ENCODE assay signal across 22 mouse cellular contexts in genomic region chr8:122114890-122115289, GRCm38 (mm10).
DNase-seq lines count a peak whose midpoint lies in the region; ATAC-seq and TF ChIP-seq lines count a peak whose summit lies in the region.
"Had no signal": no experiment of that assay in that cellular context is flagged by ENCODE, and none has a peak within 500 bp of the region (broad histone marks: within the 10 kb centered on the region; RNA-seq: fewer than 3 reads in every experiment).

No protein-coding gene starts in this region.

- ATAC-seq in hindbrain, embryonic 13.5 days (ENCODE audit: low FRiP score), result no peak
- ATAC-seq: forebrain, embryonic 13.5 days; forebrain, embryonic 16.5 days; Patski had no signal

- 83% methylated on average over 2 of the region's 2 CpGs for WGBS in hindbrain, embryonic 10.5 days
- WGBS in hindbrain, embryonic 13.5 days, result 85% methylated on average over 2 of the region's 2 CpGs

- intact Hi-C loops in left cerebral cortex, postnatal 4 days (cut with DNase I), result no loop called here

- H3K36me3 ChIP-seq in hindbrain, embryonic 10.5 days, result no peaks in the 10 kb centered on the region
- no peaks in the 10 kb centered on the region for H3K36me3 ChIP-seq in hindbrain, embryonic 13.5 days
- H3K36me3 ChIP-seq in myocyte (ENCODE audit: control insufficient read depth, insufficient read depth), result no peaks in the 10 kb centered on the region
- H3K36me3 ChIP-seq: forebrain, embryonic 10.5 days; G1E; hindbrain, embryonic 15.5 days had no signal

- TF ChIP-seq POLR2A in myocyte (IDR thresholded peaks at IDR 0.05; ENCODE audit: insufficient read length, low read depth), result no peak

- DNase-seq in hindbrain, embryonic 10.5 days (ENCODE audit: low spot score), result no peak
- DNase-seq in thymus, postnatal 0 days (ENCODE audit: low spot score), result peak; percentile 8
- no peak for DNase-seq in thymus, postnatal 10 days (ENCODE audit: low spot score in 2 of 2)
- no peak for DNase-seq in left cerebral cortex, postnatal 4 days
- DNase-seq: adrenal gland, adult 2 months; adrenal gland, postnatal 14 days; B cell, adult 2 months; cerebellum, adult 11 months; cerebellum, adult 2 months; cerebellum, adult 9-11 months; cerebellum, postnatal 36 days; gastrocnemius, postnatal 10 days; gastrocnemius, postnatal 36 days had no signal

- no peak overlapping the region for H3K4me3 ChIP-seq in hindbrain, embryonic 10.5 days
- no peak overlapping the region for H3K4me3 ChIP-seq in hindbrain, embryonic 13.5 days
- H3K4me3 ChIP-seq in myocyte, result no peak overlapping the region
- H3K4me3 ChIP-seq: forebrain, embryonic 10.5 days; forebrain, embryonic 13.5 days; hindbrain, embryonic 15.5 days had no signal

- H3K27ac ChIP-seq in hindbrain, embryonic 10.5 days, result peak overlapping the region; percentile 36; the same call in 1 of the 2 replicates
- H3K27ac ChIP-seq in hindbrain, embryonic 13.5 days, result no peak overlapping the region
- H3K27ac ChIP-seq: forebrain, embryonic 10.5 days; forebrain, embryonic 13.5 days; hindbrain, embryonic 15.5 days had no signal

- H3ac ChIP-seq in myocyte (ENCODE audit: control insufficient read depth, insufficient read length), result no peak overlapping the region

- no peaks in the 10 kb centered on the region for H3K79me2 ChIP-seq in myocyte (ENCODE audit: control insufficient read depth, insufficient read depth)

- no peak overlapping the region for H3K4me2 ChIP-seq in hindbrain, embryonic 13.5 days
- H3K4me2 ChIP-seq in myocyte (ENCODE audit: low read depth), result no peak overlapping the region
- H3K4me2 ChIP-seq: forebrain, embryonic 13.5 days; heart, embryonic 11.5 days; hindbrain, embryonic 15.5 days had no signal

- H3K27me3 ChIP-seq in hindbrain, embryonic 10.5 days (ENCODE audit: insufficient read depth, poor library complexity, severe bottlenecking), result peaks cover 5% of the 10 kb centered on the region; the same call in 1 of the 2 replicates
- peaks cover 7% of the 10 kb centered on the region; the same call in 1 of the 2 replicates for H3K27me3 ChIP-seq in hindbrain, embryonic 13.5 days
- no peaks in the 10 kb centered on the region for H3K27me3 ChIP-seq in myocyte (ENCODE audit: control insufficient read depth, insufficient read depth, insufficient read length)
- H3K27me3 ChIP-seq: forebrain, embryonic 13.5 days; hindbrain, embryonic 15.5 days; Patski had no signal

- no peak overlapping the region for H3K9ac ChIP-seq in hindbrain, embryonic 13.5 days
- H3K9ac ChIP-seq: forebrain, embryonic 13.5 days; hindbrain, embryonic 15.5 days had no signal

- peaks cover 35% of the 10 kb centered on the region for H3K4me1 ChIP-seq in hindbrain, embryonic 10.5 days (replicated peaks)
- peaks cover 13% of the 10 kb centered on the region for H3K4me1 ChIP-seq in hindbrain, embryonic 13.5 days (replicated peaks)
- H3K4me1 ChIP-seq: forebrain, embryonic 13.5 days had no signal

- no peaks in the 10 kb centered on the region for H3K9me3 ChIP-seq in hindbrain, embryonic 10.5 days
- H3K9me3 ChIP-seq in hindbrain, embryonic 13.5 days, result no peaks in the 10 kb centered on the region
- H3K9me3 ChIP-seq: forebrain, embryonic 10.5 days; forebrain, embryonic 13.5 days; G1E; hindbrain, embryonic 15.5 days had no signal

TF ChIP-seq in myocyte, 11 proteins besides CTCF, POLR2A, EP300 and RAD21:
- peak in 2 of 3 experiments; percentile 3 to 73 for TF ChIP-seq MYOG (IDR thresholded peaks at IDR 0.05; ENCODE audit: control insufficient read depth in 1 of 3, insufficient read depth in 1 of 3, insufficient read length in 2 of 3, low read depth in 2 of 3)
- TF ChIP-seq TCF12 (IDR thresholded peaks at IDR 0.05; ENCODE audit: insufficient read depth, poor library complexity, severe bottlenecking), result no peak
- peak in 1 of 3 experiments; percentile 73 for TF ChIP-seq MYOD1 (IDR thresholded peaks at IDR 0.05; ENCODE audit: control insufficient read depth in 1 of 3, insufficient read length in 2 of 3, low read depth in 2 of 3)
